Mouse (Mus musculus) telencephalon, adult 2 months (tissue): ENCODE measurements at regions not wholly inside any gene's neighbourhood (a gene's known extent, or its start where the extent isn't known, plus 50 kb on each side); places are given as distances from the start of the nearest gene placed in this dataset.
A peak's percentile ranks its signal among the peaks of the same experiment; 100 is the strongest.

Experiments used
- DNase-seq: peaks from one replicate; pipeline ENCODE4 v3.0.0-alpha.2; 2011; ENCODE audit warnings: low read depth, low spot score

DNA sequence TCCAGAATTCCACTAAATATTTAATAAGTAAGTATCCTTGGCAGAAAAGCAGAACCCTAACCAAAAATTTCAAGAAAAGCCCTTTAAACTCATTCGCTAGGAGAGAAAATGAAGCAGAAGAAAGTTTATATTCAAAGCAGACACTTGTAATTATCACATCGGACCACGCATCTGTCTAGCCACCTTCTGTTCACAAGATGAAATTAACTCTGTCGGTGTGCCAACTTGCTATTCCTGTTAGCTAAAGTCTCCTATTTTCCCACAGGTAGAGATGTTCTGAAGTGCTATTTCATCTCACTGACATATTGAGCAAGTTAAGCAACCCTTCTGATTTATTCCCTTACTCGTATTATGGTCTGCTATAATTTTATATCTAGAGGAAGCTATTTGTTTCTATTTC, 239.1 kb upstream of the Gria3 start:
- DNase-seq = peak; percentile 60
